Mouse (Mus musculus): ENCODE measurements at regions not wholly inside any gene's neighbourhood (a gene's known extent, or its start where the extent isn't known, plus 50 kb on each side); places are given as distances from the start of the nearest gene placed in this dataset.

GRCm38 (mm10) chr6:79335131-79335530, 482.6 kb upstream of the Gm20594 start:
- peak; percentile 52 to 80 for DNase-seq (ENCODE audit: low spot score in 2 of 2)

Data from layer of hippocampus, adult 18-20 months (tissue).